Mouse (Mus musculus): ENCODE data around the gene Fam114a1. TPM values are rescaled to one million over a fixed set of nuclear protein-coding genes. Genes with fewer than 3 reads are reported as not detected.

Gene Fam114a1
- polyA plus RNA-seq, 1 experiment from 2014 or later: 6.6 TPM

DNA sequence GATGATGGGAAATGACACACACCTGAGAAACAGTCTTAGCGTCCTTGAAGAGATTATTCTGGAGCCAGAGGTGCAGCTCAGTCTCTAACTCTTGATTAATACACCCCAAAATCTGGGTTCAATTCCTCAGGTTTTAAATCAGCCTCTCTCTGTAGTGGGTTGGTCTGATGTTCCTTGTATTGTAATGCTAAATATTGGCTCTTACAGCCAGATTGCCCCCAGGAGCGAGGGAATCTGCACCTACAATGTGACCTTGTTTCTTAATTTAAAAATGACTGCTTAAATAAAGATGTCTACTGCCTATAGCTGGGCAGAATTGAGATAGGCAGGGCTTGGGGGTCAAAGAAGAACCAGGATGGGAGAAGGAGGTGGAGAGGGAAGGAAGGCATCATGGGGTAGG, 89.9 kb downstream of the Fam114a1 start:
- no peak overlapping the region for H3K4me3 ChIP-seq (ENCODE audit: low read depth, low read length)
- 54% methylated on average over 2 of the region's 2 CpGs for whole genome bisulfite sequencing
- H3K4me1 ChIP-seq (ENCODE audit: control insufficient read depth, insufficient read depth, low read length): no peaks in the 10 kb centered on the region

DNA sequence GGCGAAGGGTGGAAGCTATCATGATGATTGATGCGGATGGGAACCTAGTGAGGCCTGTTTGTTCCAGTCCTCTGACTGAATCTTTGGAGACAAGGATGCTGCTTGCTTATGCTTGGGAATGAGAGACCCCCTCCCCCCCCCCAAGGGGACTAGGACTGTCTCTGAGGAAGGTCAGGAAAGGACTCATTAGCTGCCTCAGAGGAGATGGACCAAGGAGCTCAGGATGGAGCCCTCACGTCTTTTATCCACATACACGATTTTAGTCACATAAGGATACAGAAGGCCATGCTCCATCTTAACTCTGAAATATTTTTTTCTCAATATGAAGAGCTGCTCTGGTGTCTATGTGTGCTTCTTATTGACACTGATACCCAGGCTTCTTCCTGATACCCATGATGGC, 92.4 kb downstream of the Fam114a1 start:
- no peaks in the 10 kb centered on the region for H3K4me1 ChIP-seq (ENCODE audit: control insufficient read depth, insufficient read depth, low read length)
- no peaks in the 10 kb centered on the region for H3K9me3 ChIP-seq (replicated peaks; ENCODE audit: control insufficient read depth, low read length, poor library complexity, severe bottlenecking)
- H3K27ac ChIP-seq (ENCODE audit: low read length): no peak overlapping the region
- WGBS: 92% methylated on average over 4 of the region's 4 CpGs
- ATAC-seq: no peak
- no peak overlapping the region for H3K9ac ChIP-seq (ENCODE audit: low read depth, low read length)
- no peaks in the 10 kb centered on the region for H3K36me3 ChIP-seq (ENCODE audit: control insufficient read depth, insufficient read depth, low read length)
- H3K27me3 ChIP-seq (ENCODE audit: control insufficient read depth, insufficient read depth, low read depth, low read length): no peaks in the 10 kb centered on the region
- H3K4me3 ChIP-seq (ENCODE audit: low read depth, low read length): no peak overlapping the region
- H3K4me2 ChIP-seq (ENCODE audit: low read length): no peak overlapping the region

More for the DNA sequence above, 89.9 kb downstream of the Fam114a1 start:
- no peak overlapping the region for H3K4me2 ChIP-seq (ENCODE audit: low read length)
- H3K27ac ChIP-seq (ENCODE audit: low read length): no peak overlapping the region
- H3K27me3 ChIP-seq (ENCODE audit: control insufficient read depth, insufficient read depth, low read depth, low read length): no peaks in the 10 kb centered on the region
- no peak for ATAC-seq
- H3K9ac ChIP-seq (ENCODE audit: low read depth, low read length): no peak overlapping the region
- H3K9me3 ChIP-seq (replicated peaks; ENCODE audit: control insufficient read depth, low read length, poor library complexity, severe bottlenecking): no peaks in the 10 kb centered on the region
- H3K36me3 ChIP-seq (ENCODE audit: control insufficient read depth, insufficient read depth, low read length): no peaks in the 10 kb centered on the region

DNA sequence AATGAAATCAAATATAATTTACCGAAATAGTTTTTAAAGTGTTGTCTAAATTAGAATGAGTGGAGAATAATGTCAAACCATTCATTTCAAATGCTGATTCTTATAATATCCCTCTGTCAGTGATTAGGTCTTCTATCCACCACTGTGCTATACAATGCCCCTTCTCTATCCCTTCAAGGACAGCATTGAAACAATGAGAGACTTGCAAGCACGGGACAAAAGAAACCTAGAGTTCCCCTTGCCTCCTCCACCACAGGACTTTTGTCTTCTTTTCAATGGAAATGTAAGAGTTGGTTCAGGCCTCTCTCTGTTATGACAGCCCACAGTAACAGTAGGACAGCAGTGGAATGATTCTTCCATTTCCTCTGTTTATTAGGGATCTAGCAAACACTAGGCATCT, 93.4 kb downstream of the Fam114a1 start:
- Histone ChIP-seq H3K9me3 (replicated peaks; ENCODE audit: control insufficient read depth, low read length, poor library complexity, severe bottlenecking) (no peaks in the 10 kb centered on the region), H3K9ac (ENCODE audit: low read depth, low read length) (no peak overlapping the region), H3K4me2 (ENCODE audit: low read length) (no peak overlapping the region), H3K27ac (ENCODE audit: low read length) (no peak overlapping the region), H3K4me3 (ENCODE audit: low read depth, low read length) (no peak overlapping the region), H3K36me3 (ENCODE audit: control insufficient read depth, insufficient read depth, low read length) (no peaks in the 10 kb centered on the region), H3K4me1 (ENCODE audit: control insufficient read depth, insufficient read depth, low read length) (no peaks in the 10 kb centered on the region), H3K27me3 (ENCODE audit: control insufficient read depth, insufficient read depth, low read depth, low read length) (no peaks in the 10 kb centered on the region)
- no peak for ATAC-seq
- WGBS: 65% methylated on average over 2 of the region's 2 CpGs

DNA sequence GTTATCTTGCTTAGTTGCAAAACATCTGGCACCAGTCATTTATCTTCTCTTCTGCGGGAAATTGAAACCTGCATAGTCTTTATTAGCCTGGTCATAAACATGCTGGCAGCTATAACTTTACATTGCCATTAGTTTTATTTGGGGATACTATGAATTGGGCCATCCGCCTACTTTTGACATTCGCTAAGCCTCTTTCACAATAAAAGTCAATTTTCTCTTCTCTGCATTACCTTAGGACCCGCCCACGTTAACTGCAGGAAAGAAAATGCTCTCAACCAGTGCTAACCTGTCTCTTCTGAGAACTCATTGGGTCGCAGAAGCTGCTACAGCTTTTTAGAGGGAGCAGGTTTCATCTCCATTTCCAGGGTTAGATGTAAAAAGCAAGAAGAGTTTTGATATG, 98.3 kb downstream of the Fam114a1 start:
- H3K27me3 ChIP-seq (ENCODE audit: control insufficient read depth, insufficient read depth, low read depth, low read length): no peaks in the 10 kb centered on the region
- H3K9me3 ChIP-seq (replicated peaks; ENCODE audit: control insufficient read depth, low read length, poor library complexity, severe bottlenecking): no peaks in the 10 kb centered on the region
- H3K9ac ChIP-seq (ENCODE audit: low read depth, low read length): no peak overlapping the region
- no peak overlapping the region for H3K4me3 ChIP-seq (ENCODE audit: low read depth, low read length)
- peaks cover 9% of the 10 kb centered on the region for H3K4me1 ChIP-seq (ENCODE audit: control insufficient read depth, insufficient read depth, low read length)
- ATAC-seq: no peak
- 88% methylated on average over 6 of the region's 6 CpGs for WGBS
- no peak overlapping the region for H3K4me2 ChIP-seq (ENCODE audit: low read length)
- no peak overlapping the region for H3K27ac ChIP-seq (ENCODE audit: low read length)
- no peaks in the 10 kb centered on the region for H3K36me3 ChIP-seq (ENCODE audit: control insufficient read depth, insufficient read depth, low read length)

DNA sequence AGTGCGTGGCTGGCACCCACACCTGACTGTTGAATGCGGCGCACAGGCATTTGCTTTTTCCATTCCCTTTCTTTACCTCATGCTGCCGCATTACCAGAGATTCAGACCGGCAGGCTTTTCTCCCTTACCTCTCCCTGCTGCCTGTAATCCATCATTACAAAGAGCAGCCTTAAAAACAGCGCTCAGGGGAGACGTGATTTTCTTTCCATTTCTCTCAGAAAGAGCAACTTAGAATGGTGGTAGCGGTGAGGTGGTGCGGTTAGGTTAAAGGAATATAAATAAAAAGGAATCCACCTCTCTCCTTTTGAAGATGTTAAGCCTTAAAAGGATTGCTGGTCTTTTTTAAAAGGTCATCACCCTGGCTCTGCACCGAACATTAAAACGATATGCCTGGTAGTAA, 100.0 kb downstream of the Fam114a1 start:
- Histone ChIP-seq H3K4me3 (ENCODE audit: low read depth, low read length) (no peak overlapping the region), H3K36me3 (ENCODE audit: control insufficient read depth, insufficient read depth, low read length) (no peaks in the 10 kb centered on the region), H3K27ac (ENCODE audit: low read length) (peak overlapping the region; percentile 39), H3K4me1 (ENCODE audit: control insufficient read depth, insufficient read depth, low read length) (peaks cover 9% of the 10 kb centered on the region), H3K4me2 (ENCODE audit: low read length) (no peak overlapping the region), H3K9me3 (replicated peaks; ENCODE audit: control insufficient read depth, low read length, poor library complexity, severe bottlenecking) (no peaks in the 10 kb centered on the region), H3K27me3 (ENCODE audit: control insufficient read depth, insufficient read depth, low read depth, low read length) (no peaks in the 10 kb centered on the region), H3K9ac (ENCODE audit: low read depth, low read length) (no peak overlapping the region)
- no peak; the same call in 1 of the 2 replicates for ATAC-seq
- 41% methylated on average over 11 of the region's 11 CpGs for WGBS

DNA sequence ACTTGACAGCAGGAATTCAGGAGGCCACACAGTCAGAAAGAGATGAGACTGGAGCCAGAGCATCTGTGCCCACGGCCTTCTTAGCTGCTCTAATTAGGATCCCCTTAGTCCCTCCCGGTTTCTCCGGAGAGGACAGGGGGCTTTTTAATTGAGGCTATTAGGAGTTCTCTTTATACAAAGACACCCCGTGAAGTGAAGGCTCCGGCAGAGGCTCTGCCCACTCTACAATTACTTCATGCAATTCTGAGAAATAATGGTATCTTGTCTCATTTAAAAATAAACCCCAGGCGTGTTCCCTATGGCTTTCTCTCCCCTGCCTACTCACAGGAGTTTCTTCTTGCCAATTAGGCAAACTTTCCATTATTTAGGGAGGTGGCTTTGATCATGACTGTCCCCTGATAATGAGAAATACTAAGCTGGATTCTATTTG, 101.8 kb downstream of the Fam114a1 start:
- no peaks in the 10 kb centered on the region for H3K9me3 ChIP-seq (replicated peaks; ENCODE audit: control insufficient read depth, low read length, poor library complexity, severe bottlenecking)
- H3K4me3 ChIP-seq (ENCODE audit: low read depth, low read length): no peak overlapping the region
- 17% methylated on average over 6 of the region's 6 CpGs for WGBS
- H3K36me3 ChIP-seq (ENCODE audit: control insufficient read depth, insufficient read depth, low read length): no peaks in the 10 kb centered on the region
- H3K4me2 ChIP-seq (ENCODE audit: low read length): no peak overlapping the region
- peak overlapping the region; percentile 52 for H3K27ac ChIP-seq (ENCODE audit: low read length)
- H3K9ac ChIP-seq (ENCODE audit: low read depth, low read length): no peak overlapping the region
- no peaks in the 10 kb centered on the region for H3K27me3 ChIP-seq (ENCODE audit: control insufficient read depth, insufficient read depth, low read depth, low read length)
- peaks cover 9% of the 10 kb centered on the region for H3K4me1 ChIP-seq (ENCODE audit: control insufficient read depth, insufficient read depth, low read length)
- ATAC-seq: peak; percentile 87

DNA sequence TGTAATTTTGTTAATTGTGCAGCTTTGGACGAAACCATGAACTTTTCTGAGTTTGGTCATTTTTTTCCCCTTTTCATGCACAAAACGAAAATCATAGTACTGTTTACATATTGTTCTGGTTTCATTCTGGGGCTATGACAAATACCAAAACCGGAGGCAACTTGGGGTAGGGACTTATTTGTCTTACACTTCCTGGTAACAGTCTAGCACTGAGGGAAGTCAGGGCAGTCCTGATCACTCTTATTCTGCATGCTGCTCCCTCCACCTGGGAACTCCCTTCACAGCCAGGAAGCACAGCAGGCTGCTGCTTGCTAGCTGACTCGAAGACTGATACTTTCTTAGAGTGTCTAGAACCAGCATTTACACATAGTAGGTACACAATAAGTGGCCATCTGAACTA, 103.4 kb downstream of the Fam114a1 start:
- 77% methylated on average over 4 of the region's 4 CpGs for WGBS
- Histone ChIP-seq H3K9ac (ENCODE audit: low read depth, low read length) (no peak overlapping the region), H3K36me3 (ENCODE audit: control insufficient read depth, insufficient read depth, low read length) (no peaks in the 10 kb centered on the region), H3K27me3 (ENCODE audit: control insufficient read depth, insufficient read depth, low read depth, low read length) (no peaks in the 10 kb centered on the region), H3K9me3 (replicated peaks; ENCODE audit: control insufficient read depth, low read length, poor library complexity, severe bottlenecking) (no peaks in the 10 kb centered on the region), H3K4me2 (ENCODE audit: low read length) (no peak overlapping the region), H3K4me3 (ENCODE audit: low read depth, low read length) (no peak overlapping the region), H3K4me1 (ENCODE audit: control insufficient read depth, insufficient read depth, low read length) (peaks cover 9% of the 10 kb centered on the region), H3K27ac (ENCODE audit: low read length) (no peak overlapping the region)
- no peak for ATAC-seq

DNA sequence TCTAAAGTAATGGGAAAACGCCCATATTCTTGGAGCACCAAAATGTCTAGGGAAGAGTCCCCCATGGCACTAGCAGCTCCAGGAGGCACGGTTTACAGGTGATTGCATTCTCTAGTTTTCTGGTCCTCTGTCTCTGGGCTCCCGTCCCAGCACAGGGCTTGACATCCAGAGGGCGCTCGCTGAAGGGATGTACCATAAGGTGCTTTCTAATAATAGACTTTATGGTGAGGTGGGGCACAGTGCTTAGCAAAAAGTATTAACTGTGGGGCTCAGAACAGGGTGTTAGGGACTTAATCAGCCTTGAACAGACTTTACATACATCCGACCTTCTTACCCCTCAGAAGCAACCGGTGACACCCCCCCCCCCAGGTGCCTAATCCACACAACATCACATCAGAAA, 104.8 kb downstream of the Fam114a1 start:
- no peak overlapping the region for H3K27ac ChIP-seq (ENCODE audit: low read length)
- H3K9me3 ChIP-seq (replicated peaks; ENCODE audit: control insufficient read depth, low read length, poor library complexity, severe bottlenecking): no peaks in the 10 kb centered on the region
- no peak overlapping the region for H3K4me2 ChIP-seq (ENCODE audit: low read length)
- no peak overlapping the region for H3K9ac ChIP-seq (ENCODE audit: low read depth, low read length)
- WGBS: 69% methylated on average over 7 of the region's 7 CpGs
- no peak overlapping the region for H3K4me3 ChIP-seq (ENCODE audit: low read depth, low read length)
- no peak for ATAC-seq
- H3K36me3 ChIP-seq (ENCODE audit: control insufficient read depth, insufficient read depth, low read length): no peaks in the 10 kb centered on the region
- no peaks in the 10 kb centered on the region for H3K27me3 ChIP-seq (ENCODE audit: control insufficient read depth, insufficient read depth, low read depth, low read length)
- peaks cover 6% of the 10 kb centered on the region for H3K4me1 ChIP-seq (ENCODE audit: control insufficient read depth, insufficient read depth, low read length)

DNA sequence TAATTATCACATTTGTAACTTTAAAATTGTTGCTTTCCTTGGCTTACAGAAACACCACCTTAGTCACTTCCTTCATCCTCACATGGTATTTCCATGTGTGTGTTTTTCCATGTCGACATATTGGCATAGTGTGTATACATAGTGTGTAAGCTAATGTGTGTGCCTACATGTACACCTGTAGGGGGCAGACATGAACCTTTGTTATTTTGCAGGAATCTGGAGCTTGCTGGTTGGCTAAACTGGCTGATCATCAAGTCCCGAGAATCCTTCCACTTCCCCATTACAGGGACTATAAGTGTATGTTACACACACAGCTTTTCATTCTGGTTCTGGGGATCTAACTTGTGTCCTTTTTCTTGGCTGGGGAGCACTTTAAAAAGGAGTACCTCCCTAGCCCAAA, 106.2 kb downstream of the Fam114a1 start:
- Histone ChIP-seq H3K4me1 (ENCODE audit: control insufficient read depth, insufficient read depth, low read length) (peaks cover 6% of the 10 kb centered on the region), H3K36me3 (ENCODE audit: control insufficient read depth, insufficient read depth, low read length) (no peaks in the 10 kb centered on the region), H3K4me2 (ENCODE audit: low read length) (no peak overlapping the region), H3K9me3 (replicated peaks; ENCODE audit: control insufficient read depth, low read length, poor library complexity, severe bottlenecking) (no peaks in the 10 kb centered on the region), H3K27me3 (ENCODE audit: control insufficient read depth, insufficient read depth, low read depth, low read length) (no peaks in the 10 kb centered on the region), H3K4me3 (ENCODE audit: low read depth, low read length) (no peak overlapping the region), H3K27ac (ENCODE audit: low read length) (no peak overlapping the region), H3K9ac (ENCODE audit: low read depth, low read length) (no peak overlapping the region)
- no peak for ATAC-seq
- WGBS: 80% methylated on average over 2 of the region's 2 CpGs

DNA sequence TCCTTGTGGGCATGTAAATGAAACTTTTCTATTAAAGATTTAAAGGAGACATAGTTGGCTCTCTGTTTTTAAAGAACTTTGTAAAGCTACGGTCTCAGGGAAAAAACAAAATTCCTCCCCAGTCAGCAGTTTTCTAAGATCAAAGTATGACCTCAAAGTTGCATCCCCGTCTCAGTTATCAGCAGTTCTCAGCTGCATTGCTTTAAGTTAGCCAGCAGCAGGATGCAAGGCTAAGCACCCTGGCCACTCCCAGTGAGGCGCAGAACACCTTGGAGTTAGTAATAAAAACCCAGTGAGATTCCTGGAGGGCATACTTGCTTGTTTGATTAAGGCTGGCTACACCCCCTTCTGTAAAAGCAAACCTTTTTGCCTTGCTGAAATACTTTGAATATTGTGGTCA, 106.9 kb downstream of the Fam114a1 start:
- no peak for ATAC-seq
- Histone ChIP-seq H3K9me3 (replicated peaks; ENCODE audit: control insufficient read depth, low read length, poor library complexity, severe bottlenecking) (no peaks in the 10 kb centered on the region), H3K9ac (ENCODE audit: low read depth, low read length) (no peak overlapping the region), H3K4me2 (ENCODE audit: low read length) (no peak overlapping the region), H3K27ac (ENCODE audit: low read length) (no peak overlapping the region), H3K36me3 (ENCODE audit: control insufficient read depth, insufficient read depth, low read length) (no peaks in the 10 kb centered on the region), H3K27me3 (ENCODE audit: control insufficient read depth, insufficient read depth, low read depth, low read length) (no peaks in the 10 kb centered on the region), H3K4me3 (ENCODE audit: low read depth, low read length) (no peak overlapping the region), H3K4me1 (ENCODE audit: control insufficient read depth, insufficient read depth, low read length) (peaks cover 3% of the 10 kb centered on the region)
- WGBS: 44% methylated on average over 3 of the region's 3 CpGs

Data from midbrain, embryonic 16.5 days (tissue).